Mouse (Mus musculus): ENCODE measurements around the gene Bcar3. TPM values are rescaled to one million over a fixed set of nuclear protein-coding genes. Genes with fewer than 3 reads are reported as not detected.

Gene Bcar3
- total RNA-seq, 1 experiment from 2014 or later, result 55.1 TPM

- DNase-seq, result no peak
Observed at GRCm38 (mm10) chr3:122512725-122513375, 218.9 kb downstream of the Bcar3 start.

GRCm38 (mm10) chr3:122515568-122516326, 221.8 kb downstream of the Bcar3 start:
- DNase-seq, result no peak

DNA sequence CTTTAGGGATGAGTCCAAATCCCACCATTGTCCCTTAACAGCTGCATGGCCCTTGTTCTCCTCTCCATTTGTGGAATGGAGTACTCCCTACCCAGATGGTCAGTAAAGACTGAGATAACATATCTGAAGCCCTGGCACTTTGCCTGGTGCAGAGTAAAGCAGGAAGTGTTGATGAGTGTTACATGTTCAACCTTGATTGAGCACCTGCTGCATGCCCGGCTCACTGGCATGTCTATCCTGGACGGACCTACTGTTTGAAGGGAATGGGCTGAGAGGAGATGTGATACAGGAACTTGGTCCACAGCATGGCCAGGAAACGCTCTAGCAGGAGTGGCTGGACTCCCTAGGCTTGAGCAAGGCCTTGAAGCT, 222.4 kb downstream of the Bcar3 start:
- DNase-seq, result no peak

- no peak for DNase-seq
Observed at GRCm38 (mm10) chr3:122517726-122518125, 223.8 kb downstream of the Bcar3 start.

GRCm38 (mm10) chr3:122518231-122518736, 224.3 kb downstream of the Bcar3 start:
- no peak for DNase-seq

- DNase-seq, result no peak
Observed at GRCm38 (mm10) chr3:122519082-122519481, 225.1 kb downstream of the Bcar3 start.

GRCm38 (mm10) chr3:122520365-122520764, 226.4 kb downstream of the Bcar3 start:
- DNase-seq, result no peak

DNA sequence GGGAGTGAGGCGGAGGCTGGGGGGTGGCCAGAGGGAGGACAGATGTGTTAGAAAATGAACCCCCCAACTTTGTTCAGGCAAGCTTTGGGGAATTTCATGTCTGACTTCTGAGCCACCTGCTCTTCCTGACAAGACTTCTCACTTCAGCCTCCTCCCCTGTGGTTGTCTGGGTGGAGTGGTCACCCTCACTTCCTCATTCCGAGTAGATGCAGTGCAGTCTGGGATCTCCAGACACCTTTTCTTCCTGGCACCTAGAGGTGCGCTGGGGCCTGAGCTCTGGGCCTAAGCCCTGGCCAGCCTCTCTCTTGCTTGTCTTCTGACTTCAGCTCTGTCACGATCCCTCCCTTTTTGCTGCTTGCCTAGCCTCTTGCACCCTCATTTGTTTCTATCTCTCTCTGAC, 226.9 kb downstream of the Bcar3 start:
- DNase-seq, result no peak

DNA sequence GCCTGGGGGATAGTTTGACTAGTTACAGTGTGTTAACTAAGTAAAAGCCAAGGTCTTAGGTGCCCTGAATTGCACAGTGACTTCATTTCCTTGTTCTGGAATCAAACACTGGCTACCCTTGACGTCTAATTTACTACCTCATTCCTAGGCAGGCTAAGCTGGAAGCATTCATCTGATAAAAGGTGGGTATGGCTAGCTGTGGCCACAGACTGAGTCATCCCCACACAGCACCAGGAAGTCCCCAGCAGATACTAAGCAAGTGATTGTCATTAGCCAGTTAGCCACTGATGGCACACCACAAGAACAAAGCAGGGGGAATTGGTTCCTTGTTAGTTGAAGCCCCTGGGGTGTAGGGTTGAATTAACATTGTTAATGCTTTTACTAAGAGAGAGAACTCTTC, 227.4 kb downstream of the Bcar3 start:
- DNase-seq, result no peak

DNA sequence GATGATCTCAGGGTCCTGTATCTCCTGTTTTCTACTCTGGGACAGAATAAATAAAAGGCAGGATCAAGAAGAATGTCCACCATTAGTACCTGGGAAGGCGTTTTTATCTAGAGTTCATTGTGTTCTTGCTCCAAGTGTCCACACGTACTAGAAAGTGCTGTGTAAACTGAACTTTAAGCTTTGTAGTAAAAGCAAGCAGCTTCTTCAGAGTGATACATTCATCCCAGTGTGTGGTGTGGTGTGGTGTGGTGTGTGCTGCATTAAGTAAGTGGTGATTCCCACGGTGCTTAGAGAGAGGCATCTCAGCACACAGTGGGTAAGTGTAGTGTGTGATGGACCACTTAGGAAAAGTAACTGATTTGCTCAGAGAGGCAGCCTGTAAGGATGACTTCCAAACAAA, 234.5 kb downstream of the Bcar3 start:
- DNase-seq, result no peak

- DNase-seq, result no peak
Observed at GRCm38 (mm10) chr3:122535938-122536703, 242.2 kb downstream of the Bcar3 start.

GRCm38 (mm10) chr3:122538851-122539250, 244.9 kb downstream of the Bcar3 start:
- no peak for DNase-seq

DNA sequence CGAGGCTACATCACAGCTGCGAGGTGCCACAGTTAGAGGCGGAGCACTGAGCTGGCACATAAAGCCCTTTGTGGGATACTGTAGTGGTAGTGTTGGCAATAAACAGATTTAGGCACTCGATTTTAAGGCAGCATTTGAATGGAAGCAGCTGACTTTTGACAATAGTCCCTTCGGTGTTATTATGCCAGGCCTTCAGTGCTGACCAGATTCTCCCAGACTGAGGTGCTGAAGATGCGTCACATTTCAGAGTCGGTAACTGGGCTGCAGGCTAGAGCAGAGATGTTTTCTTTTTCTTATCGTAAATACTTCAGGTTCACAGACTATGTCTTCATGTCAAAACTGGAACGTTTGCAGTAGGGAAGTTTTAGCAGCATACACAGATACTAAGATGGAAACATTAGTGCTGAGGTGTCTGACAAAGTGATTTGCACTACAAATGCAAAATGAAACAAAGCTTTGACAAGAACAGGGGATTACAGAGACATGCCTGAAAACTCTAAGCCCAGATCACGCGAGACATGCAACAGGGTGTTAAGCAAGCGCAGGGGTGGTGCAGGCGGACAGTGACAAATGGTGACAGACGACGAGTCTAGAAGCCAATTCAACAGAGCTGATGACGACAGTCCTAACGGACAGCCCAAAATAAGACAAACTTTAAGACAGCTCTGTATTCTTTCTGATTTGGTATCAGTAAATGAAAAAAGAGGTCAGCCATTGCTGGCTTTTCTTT, 246.2 kb downstream of the Bcar3 start:
- DNase-seq, result no peak

- no peak for DNase-seq
Observed at GRCm38 (mm10) chr3:122540918-122541317, 247.0 kb downstream of the Bcar3 start.

DNA sequence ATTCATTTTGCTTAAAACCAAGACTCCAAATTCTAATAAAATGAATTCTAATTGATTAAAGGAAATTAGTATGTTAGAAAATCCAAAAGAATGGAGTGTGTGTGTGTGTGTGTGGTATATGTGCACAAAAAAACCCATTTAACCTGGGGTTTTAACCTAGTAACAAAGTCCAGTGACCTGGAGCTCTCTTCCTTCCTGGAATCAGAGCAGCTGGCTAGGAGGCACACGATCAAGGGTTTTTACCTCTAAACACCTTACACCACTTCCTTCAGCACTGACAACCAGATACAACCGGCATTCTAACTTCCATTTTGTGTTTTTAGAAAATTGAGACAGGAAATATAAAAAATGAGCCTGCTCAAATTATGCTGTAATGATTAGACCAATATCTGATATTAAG, 251.4 kb downstream of the Bcar3 start:
- no peak for DNase-seq

- DNase-seq, result no peak
Observed at GRCm38 (mm10) chr3:122547469-122547868, 253.5 kb downstream of the Bcar3 start.

- no peak for DNase-seq
Observed at GRCm38 (mm10) chr3:122551174-122551573, 257.2 kb downstream of the Bcar3 start.

DNA sequence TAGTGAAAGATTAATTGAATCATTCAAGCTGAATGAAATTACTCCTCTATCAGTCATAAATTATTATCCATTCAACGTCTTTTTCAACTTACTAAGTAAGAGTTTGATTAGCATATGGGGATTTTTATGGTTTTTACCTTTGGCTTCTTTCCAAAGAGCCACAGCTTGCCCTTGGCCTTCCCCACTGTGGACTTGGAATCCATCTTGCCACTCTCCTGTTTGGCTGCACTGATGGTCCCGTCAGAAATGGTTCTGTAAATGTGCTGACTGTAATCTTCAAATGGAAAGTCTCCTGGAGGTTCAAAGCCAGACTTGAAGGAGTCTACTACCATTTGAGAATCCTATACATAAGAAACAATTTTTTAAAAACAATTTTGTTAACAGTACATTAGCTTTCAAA, 263.8 kb downstream of the Bcar3 start:
- no peak for DNase-seq

GRCm38 (mm10) chr3:122565285-122565684, 271.3 kb downstream of the Bcar3 start:
- DNase-seq, result no peak

DNA sequence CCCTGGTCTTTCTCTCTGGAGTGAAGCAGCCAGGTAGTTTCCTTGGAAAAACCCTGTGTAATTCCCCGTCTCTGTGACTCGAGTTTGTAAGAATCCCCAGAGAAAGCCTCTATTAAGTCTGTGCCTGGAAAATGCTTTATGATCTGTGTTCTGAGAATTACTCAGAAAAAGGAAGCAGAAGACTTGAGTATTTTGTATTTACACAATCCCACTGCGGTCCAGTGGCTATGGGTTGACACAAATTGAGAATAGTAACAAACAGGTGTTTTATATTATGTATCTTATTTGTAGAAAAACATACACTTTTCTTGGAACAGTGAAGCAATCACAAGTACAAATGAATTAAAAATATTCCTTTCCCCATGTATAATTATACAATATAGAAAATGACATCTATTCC, 272.2 kb downstream of the Bcar3 start:
- DNase-seq, result no peak

GRCm38 (mm10) chr3:122566549-122566948, 272.6 kb downstream of the Bcar3 start:
- no peak for DNase-seq

Data from adrenal gland, postnatal 25 days (tissue).